Mouse (Mus musculus) fat pad, adult 2 months (tissue): ENCODE results near the gene Frg2f1.
"Not testable (repeated sequence)": the region's sequence is repeated elsewhere in the genome, so short reads cannot be mapped to it uniquely, and the experiment has no call there.

Source experiments
- DNase-seq: peaks from one replicate; pipeline ENCODE4 v3.0.0-alpha.2; 2011; ENCODE audit warnings: low read depth, low spot score; ENCODE audit errors: extremely low read depth

The Frg2f1 gene

DNA sequence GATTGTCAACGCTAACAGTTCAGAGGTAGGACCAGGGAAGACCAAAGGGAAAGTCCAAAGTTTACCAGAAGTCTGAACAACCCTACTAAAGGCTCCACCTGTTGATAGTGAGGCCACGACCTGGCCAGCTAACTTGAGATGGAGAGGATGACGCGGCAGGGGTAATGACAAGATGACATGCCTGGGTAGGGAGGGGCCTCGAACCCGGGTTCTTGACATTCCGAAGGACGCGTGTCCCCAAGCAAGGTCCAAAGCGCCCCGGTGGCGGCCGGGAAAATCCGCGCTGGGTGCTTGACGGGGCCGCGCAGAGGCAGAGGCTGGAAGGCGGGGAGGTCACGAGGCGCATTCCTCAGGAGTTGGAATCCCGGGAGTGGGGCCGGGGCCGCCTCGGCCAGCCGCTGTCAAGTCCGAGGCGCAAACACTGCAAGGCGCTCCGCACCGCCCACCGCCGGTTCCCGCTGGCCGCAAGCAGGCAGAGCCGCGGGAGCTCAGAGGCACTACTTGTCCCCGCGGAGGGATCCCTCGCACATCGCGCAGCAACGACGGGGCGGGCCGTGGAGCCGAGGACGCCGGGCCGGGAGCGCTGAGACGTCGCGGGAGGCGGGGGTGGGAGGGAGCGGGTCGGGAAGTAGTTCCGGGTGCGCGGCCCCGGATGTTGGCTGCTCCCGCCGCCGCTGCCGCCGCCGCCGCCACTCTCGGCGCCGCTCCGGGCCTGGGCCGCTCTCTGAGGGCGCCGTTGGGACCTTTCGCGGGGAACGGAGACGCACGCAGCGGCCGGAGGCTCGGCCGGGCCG lies at the start of gene Frg2f1:
Gene Frg2f1 (minus strand): TSS at position 499 of the 794 bp plus-strand sequence.
- peak; percentile 36 for DNase-seq

DNA sequence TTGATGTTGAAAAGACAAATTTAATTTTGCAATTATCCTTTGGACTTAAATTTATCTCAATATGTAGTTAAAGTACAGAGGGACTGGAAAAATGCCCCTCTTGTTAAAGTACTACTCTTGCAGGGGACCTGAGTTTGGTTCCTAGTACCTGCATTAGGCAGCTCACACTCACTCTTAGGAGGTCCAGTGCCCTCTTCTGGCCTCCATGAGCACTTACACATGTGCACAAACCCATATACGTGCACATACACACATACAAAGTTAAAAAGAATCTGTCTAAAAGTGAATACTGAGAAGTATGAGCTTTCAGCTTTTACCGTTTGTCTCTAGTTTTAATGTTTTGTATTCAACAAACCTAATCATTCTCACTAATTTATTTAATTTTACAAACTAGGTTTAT lies 48.7 kb upstream of the Frg2f1 start:
- no peak for DNase-seq

DNA sequence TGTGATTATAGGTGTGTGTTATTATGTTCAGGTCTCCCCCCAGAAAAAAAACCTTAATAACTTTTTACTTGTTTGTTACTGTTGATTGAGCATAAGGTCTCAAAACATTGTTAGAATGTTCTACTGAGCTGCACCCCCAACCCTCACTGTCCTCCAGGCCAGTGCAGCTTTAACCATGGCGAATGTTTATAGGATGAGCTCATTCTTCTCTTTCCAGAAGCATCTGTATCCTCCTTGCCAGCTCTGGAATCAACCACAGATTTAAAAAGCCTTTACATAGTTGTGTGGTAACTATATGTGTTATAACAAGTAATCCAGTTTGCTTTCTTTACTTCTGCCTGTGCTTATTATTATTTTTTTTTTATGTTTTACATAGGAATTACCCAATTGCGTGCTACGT lies 36.1 kb upstream of the Frg2f1 start:
- DNase-seq: no peak

DNA sequence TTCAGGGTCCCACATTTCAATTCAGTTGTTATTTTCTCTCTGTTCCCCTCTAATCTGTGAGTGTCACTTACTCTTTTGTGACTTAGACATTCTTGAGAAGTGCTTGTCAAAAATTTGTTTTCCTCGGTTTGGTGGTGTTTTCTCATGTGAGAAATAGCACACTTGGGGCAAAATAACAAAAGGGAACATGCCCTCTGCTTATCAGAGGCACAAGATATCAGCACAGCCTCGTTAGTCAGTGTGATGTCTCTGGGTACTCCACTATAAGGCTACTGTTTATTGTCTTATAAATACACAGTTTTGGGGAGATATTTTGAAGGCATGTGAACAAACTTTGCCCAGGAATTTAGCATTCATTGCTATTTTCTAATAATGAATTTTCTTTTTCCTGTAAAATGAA lies 35.2 kb upstream of the Frg2f1 start:
- DNase-seq: no peak

DNA sequence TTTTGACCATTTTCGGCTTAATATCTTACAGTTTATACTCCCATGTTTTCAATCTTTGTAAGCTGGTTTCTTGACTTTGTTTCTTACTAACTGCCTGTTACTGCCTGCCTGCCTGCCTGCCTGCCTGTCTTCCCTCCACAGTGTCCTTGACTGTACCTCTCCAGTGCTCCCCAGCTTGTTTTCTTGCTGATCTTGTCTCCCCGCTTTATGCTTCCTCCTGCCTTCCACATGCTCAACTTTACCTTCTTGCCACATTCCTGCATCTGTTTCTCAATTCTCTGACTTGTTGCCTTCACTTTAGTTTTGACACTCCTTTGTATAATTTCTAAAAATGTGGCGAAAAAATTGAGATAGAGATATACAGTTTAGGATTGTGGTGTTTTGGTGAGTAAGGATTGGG lies 33.4 kb upstream of the Frg2f1 start:
- no peak for DNase-seq

DNA sequence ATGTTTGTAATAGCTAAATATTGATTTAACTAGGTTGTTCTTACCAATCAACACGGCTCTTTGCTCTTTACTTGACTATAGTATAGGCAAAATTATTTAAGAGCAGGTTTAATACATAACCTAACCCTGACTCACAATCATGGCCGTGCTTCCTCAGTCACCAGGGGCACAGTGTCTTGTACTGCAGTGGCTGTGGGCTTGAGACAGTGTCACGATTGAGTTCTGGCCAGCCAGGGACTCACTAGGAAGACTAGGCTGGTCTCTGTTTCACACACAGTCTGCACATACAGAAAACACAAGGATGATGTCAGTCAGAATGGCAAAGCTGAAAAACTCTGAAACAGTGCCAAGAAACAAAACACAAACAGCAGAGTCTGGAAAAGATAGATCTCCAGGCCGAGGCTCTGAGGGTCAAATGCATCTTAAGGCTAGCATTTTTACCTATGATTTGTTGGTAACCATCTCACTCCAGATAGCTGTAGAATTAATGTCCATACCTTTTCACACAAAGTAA lies 27.1 kb upstream of the Frg2f1 start:
- DNase-seq: no peak

GRCm38 (mm10) chr4:119563136-119563535 lies 23.8 kb upstream of the Frg2f1 start:
- DNase-seq: no peak

- no peak for DNase-seq
Observed at GRCm38 (mm10) chr4:119555466-119555865, 16.1 kb upstream of the Frg2f1 start.

GRCm38 (mm10) chr4:119550864-119551263 lies 11.5 kb upstream of the Frg2f1 start:
- DNase-seq: no peak

DNA sequence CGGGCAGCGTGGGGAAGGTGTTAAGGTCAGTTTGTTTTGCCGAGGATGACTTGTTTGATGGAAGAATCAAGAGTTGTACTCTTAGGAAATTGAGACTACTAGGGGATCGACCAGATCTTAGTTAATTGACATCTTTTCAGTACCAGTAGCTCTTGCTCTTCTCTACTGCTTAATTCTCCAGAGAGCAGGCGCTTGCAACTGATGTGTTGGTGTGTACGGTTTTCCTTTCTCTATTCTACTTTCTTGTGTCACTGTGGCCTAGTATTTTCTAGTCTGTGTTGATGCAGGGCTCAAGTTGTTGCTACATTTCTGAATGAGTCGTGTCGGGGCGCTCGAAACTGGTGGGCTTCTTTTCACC lies 1.2 kb upstream of the Frg2f1 start:
- no peak for DNase-seq

DNA sequence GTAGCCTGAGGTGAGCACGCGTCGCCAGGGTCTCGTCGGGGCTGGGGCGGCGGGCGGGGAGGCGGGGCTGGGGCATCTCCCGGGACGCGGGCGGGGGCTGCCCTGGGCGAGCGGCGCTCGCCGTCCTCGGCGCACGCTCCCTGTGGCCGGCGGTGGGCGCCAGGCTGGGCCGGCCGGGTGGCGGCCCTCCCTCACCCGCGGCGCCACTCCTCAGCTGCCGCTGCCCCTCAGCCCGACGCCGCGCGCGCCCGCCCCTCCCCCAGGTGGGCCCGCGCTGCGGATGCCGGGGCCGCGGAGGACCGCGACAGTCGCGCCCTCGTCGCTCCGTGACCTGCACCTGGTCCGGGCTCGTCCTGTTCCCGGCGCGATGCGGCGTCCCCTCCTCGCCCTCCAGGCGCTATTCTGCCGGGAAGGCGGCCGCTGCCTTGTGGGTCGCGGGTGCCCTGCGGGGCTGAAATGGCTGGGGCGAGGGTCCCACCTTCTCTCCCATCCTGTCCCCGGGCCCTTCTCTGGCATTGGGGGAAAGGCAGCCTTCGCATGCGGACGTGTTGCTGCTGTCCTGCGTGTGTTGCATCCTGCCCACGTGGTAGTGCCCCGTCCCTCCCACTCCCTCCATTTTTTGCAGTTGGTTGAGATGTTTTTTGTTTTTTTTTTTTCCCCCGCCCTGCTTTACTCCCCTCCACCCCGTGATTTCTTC lies 655 bp upstream of the Frg2f1 start:
- no peak for DNase-seq

- no peak for DNase-seq
Observed at GRCm38 (mm10) chr4:119537436-119537835, 1.9 kb downstream of the Frg2f1 start.

GRCm38 (mm10) chr4:119536615-119537014 lies 2.7 kb downstream of the Frg2f1 start, which contains the start of gene Foxj3:
Gene Foxj3, plus strand, starts transcription at chr4:119537004.
- not testable (repeated sequence) for DNase-seq

GRCm38 (mm10) chr4:119535103-119535502 lies 4.2 kb downstream of the Frg2f1 start:
- no peak for DNase-seq

DNA sequence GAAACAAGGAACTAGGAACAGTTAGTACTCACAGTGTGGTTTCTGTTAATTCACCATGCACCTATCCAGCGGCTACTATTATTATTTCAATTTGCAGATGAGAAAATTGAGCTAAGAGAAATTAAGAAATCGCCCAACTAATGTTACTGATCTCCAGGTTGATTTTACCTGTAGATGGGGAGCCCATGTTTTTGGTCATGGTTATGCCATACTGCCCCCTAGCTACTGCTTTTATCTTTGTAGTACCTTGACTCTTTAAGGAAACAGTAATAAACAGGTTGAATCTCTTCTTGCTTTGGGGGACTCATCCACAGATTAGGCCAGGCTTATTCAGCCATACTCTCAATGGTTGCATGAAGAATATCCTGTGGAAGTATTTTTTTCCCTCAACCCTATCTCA lies 7.5 kb downstream of the Frg2f1 start:
- no peak for DNase-seq

DNA sequence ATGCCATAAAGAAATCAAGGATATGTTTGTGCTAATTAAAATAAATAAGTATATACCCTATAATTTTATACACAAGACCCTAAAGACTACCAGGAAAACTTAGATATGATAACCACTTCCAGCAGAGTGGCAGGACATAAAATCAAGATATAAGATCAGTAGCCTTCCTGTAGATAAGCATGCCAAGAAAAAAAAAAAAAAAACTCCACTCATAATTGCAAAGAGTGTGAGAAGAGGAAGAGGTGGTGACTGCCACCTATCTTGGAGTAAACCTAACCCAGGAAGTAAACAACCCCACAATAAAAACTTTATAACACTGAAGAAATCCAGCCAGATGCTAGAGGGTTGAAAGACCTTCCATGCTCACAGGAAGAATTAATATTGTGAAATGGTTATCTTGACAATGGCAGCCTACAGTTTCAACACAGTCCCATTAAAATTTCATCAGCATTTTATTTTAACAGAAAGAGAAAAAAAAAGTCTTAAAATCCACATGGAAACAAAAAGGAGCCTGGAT lies 12.9 kb downstream of the Frg2f1 start:
- no peak for DNase-seq

GRCm38 (mm10) chr4:119524466-119524865 lies 14.9 kb downstream of the Frg2f1 start:
- DNase-seq: no peak

- no peak for DNase-seq
Observed at GRCm38 (mm10) chr4:119524010-119524409, 15.3 kb downstream of the Frg2f1 start.

DNA sequence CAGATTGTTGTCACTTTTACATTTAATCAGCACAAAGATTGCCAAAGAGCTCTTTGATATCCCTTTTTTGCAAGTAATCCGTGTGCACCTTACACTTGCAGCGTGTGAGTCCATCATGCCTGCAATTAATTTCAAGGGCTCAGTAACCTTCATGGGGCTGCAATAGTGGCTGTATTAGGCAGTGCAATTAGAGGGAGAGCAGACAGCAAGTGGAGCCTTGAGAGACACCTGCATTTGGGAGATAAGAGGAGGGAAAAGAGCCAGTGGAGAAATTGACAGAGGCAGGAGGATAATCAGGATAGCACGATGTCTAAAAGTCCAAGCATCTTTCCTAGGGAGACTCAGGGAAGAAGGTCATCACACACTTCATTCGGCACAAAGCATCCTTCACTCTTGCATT lies 15.8 kb downstream of the Frg2f1 start:
- DNase-seq: no peak

GRCm38 (mm10) chr4:119512731-119513141 lies 26.6 kb downstream of the Frg2f1 start:
- no peak for DNase-seq

GRCm38 (mm10) chr4:119511591-119511990 lies 27.7 kb downstream of the Frg2f1 start:
- DNase-seq: no peak

- DNase-seq: no peak
Observed at GRCm38 (mm10) chr4:119498319-119498848, 40.9 kb downstream of the Frg2f1 start.
